Mouse (Mus musculus) T-helper 1 cell (primary cell): ENCODE measurements around the gene Erg.

ENCODE experiments used
- in situ Hi-C: fragments of 300-600 bp; cut with MboI, MseI; formaldehyde crosslinking; loops from one replicate; pipeline ENCODE4 v1.15.1; 2025; ENCODE audit warnings: high pct_unique_total_duplicates

Gene Erg

DNA sequence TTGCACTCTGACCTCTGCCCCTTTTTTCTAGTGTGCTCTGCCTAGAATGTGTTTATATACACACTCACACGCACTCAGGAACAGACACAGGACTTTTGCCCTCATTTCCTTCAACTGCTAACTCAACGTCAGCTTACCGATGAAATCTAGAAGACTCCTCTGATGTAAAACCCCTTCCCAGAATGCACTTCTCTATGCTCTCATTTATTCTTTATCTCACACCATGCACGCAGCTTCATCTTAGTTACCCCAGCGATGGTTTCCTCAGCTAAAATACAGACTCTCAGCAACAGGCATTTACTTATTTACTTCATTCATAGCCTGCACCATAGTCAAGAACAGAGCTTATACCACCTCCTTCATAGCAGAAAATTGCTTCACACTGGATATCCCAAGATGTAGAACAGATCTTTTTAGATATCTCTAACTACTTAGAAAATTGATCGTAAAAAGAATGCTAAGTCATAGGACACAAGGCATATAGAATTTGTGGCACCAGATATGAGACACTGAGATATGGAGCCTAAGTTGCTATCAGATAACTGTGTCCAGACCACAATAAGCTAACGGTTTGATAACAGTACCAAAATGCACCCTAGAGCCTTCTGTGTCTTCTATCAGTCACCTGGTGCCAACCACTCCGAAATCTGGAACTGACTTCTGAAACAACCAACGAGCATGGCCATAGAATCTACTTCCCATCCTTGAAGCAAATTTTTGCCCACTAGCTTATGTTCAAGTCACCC lies 98.6 kb downstream of the Erg start:
- in situ Hi-C loops: loop anchor here (5.0 kb wide), 1 partner anchor 50 kb away; no protein-coding TSS in a partner anchor

DNA sequence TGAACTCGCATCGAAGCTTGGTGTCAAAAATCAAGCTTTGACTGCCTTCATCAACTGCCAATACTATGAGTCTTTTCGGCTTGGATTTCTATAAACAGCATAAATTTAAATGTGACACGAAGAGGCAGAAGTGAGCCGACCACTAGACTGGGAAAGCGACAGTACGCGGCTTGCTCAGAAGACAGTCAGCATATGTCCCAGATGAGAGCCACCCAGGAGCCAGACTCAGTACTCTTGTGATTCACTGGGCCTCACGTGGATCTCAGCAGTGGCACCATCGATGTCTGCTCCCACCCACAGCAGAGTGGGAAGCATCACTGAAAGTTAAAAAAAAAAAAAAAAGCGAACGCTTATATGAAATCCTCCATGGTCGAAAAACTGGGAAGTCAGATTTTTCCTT lies 105.2 kb downstream of the Erg start:
- in situ Hi-C loops: no loop called here

GRCm38 (mm10) chr16:95478558-95478957 lies 107.8 kb downstream of the Erg start:
- in situ Hi-C loops: no loop called here

GRCm38 (mm10) chr16:95475041-95475440 lies 111.4 kb downstream of the Erg start:
- in situ Hi-C loops: no loop called here

GRCm38 (mm10) chr16:95473946-95474345 lies 112.4 kb downstream of the Erg start:
- in situ Hi-C loops: no loop called here

DNA sequence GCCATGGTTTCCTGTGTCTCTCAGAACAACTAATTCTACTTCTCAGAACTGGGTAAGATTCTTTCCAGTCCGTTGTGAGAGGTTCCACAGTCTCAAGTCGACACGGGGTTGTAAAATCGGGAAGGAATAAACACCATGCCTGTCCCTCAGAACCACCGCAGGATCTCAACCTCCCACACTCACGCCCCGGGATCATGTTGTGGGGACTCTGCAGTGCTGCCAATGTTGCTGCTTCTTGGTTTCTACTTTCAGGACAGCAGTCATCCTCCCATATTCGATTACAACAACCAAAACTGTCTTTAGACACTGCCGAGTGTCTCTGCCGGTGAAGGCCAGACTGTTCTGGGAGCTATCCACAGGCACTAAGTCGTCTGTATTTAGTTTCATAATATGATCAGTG lies 113.6 kb downstream of the Erg start:
- in situ Hi-C loops: no loop called here

GRCm38 (mm10) chr16:95469262-95470139 lies 116.9 kb downstream of the Erg start:
- in situ Hi-C loops: loop anchor here (10.0 kb wide), 1 partner anchor 495 kb away; no protein-coding TSS in a partner anchor

GRCm38 (mm10) chr16:95467893-95468292 lies 118.5 kb downstream of the Erg start:
- in situ Hi-C loops: loop anchor here (10.0 kb wide), 1 partner anchor 497 kb away; no protein-coding TSS in a partner anchor

GRCm38 (mm10) chr16:95466548-95466947 lies 119.8 kb downstream of the Erg start:
- in situ Hi-C loops: loop anchor here (10.0 kb wide), 1 partner anchor 498 kb away; no protein-coding TSS in a partner anchor

GRCm38 (mm10) chr16:95464609-95465008 lies 121.8 kb downstream of the Erg start:
- in situ Hi-C loops: loop anchor here (10.0 kb wide), 1 partner anchor 500 kb away; no protein-coding TSS in a partner anchor

DNA sequence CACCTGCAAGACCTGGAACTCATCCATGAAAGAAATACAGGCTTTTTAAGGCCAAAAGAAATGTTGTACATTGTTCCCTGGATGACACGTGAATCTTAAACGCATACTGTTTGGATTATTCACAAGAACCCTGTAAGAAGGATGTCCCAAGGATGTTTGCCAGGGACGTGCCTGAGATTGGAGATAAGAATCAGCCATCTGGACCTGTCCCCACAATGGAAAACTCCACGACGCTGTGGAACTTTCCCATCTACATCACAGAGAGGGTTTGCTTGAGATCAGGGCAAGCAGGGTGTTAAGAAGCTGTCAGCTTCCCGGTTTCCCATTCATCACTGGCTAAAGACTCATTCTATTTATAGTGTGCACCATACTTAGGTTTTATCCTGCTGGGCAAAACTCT lies 122.6 kb downstream of the Erg start:
- in situ Hi-C loops: loop anchor here (10.0 kb wide), 1 partner anchor 501 kb away; no protein-coding TSS in a partner anchor

GRCm38 (mm10) chr16:95461941-95462340 lies 124.5 kb downstream of the Erg start:
- in situ Hi-C loops: loop anchor here (10.0 kb wide), 1 partner anchor 503 kb away; no protein-coding TSS in a partner anchor

DNA sequence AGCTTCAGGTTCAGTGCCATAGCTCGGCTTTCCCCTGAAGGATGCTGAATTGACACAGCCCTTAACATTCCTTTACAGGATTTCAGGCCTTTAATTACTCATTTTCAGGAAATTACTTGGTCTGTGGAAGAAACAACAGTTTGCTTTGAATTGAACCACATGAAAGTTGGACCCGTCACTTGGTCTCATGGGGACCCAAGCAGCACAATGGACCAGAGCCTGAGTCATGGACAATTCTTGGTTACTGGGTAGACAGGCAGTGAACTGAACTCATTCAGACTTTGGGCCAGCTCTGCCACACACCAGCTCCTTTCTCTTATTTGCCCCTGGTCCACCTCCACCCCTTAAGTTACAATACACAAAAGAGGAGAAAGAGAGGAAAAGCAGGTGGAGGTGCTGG lies 126.1 kb downstream of the Erg start:
- in situ Hi-C loops: loop anchor here (10.0 kb wide), 1 partner anchor 504 kb away; no protein-coding TSS in a partner anchor

- in situ Hi-C loops: no loop called here
Measured at GRCm38 (mm10) chr16:95459325-95459691, 127.1 kb downstream of the Erg start.

GRCm38 (mm10) chr16:95458590-95459324 lies 127.6 kb downstream of the Erg start:
- in situ Hi-C loops: no loop called here

- in situ Hi-C loops: no loop called here
Measured at GRCm38 (mm10) chr16:95457006-95457405, 129.4 kb downstream of the Erg start.

- in situ Hi-C loops: no loop called here
Measured at GRCm38 (mm10) chr16:95455896-95456295, 130.5 kb downstream of the Erg start.

- in situ Hi-C loops: no loop called here
Measured at GRCm38 (mm10) chr16:95455461-95455860, 130.9 kb downstream of the Erg start.

- in situ Hi-C loops: no loop called here
Measured at GRCm38 (mm10) chr16:95452411-95452810, 134.0 kb downstream of the Erg start.

- in situ Hi-C loops: no loop called here
Measured at GRCm38 (mm10) chr16:95449361-95449725, 137.1 kb downstream of the Erg start.

DNA sequence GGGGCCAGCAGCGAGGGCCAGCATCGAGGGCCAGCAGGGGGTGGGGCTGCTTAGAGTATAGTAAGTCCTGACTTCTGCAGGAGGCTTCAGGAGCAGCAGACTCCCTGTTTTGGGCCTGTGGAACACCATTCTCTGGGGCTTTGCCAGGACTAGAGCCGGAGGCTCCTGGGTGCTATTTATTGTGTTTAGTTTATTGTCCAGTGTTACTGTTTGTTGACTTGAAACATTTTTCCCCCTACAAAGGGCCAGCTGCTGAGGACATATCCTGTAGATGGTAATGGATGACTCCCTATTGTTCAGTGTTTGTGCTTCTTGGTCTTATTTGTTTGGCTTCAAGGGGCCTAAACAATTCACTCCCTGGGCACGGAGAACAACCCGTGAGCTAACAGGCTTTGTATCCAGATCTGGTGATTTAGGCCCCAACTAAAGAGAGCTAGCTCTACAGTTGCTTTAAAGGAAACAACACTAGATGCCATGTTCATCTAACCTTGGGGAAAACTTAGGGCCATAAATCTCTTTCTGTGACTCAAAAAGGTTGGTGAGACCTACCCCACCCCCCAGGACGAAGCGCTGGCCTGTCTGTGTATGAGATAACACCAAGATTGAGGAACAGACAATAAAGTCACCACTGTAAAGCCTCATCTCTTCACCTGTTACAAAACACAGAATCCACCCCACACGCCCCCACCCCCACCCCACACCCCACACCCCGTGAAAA lies 137.6 kb downstream of the Erg start:
- in situ Hi-C loops: no loop called here
